Mouse (Mus musculus) CD8-positive naive resting alpha-beta T cell, adult 57 days (primary cell): ENCODE measurements around the gene Tmsb4x. TPM values are rescaled to one million over a fixed set of nuclear protein-coding genes. Genes with fewer than 3 reads are reported as not detected.

Experiments used
- total RNA-seq: library from RNA; stranded (reverse); gene quantifications from one replicate; pipeline ENCODE4 v1.2.4, GENCODE M21; 2023

Gene Tmsb4x
- 3,686 TPM for total RNA-seq

GRCm38 (mm10) chrX:167208978-167209754 lies at the start of gene Tmsb4x:
Tmsb4x (minus strand) TSS chrX:167209315.

Other genes starting within 250 kb of the Tmsb4x start
- 0.52 TPM for gene Tlr8, start 55.0 kb upstream of the Tmsb4x start, total RNA-seq
- gene Tlr7, start 121.2 kb upstream of the Tmsb4x start, total RNA-seq = 6.0 TPM
- 65.3 TPM for gene Prps2, start 173.4 kb upstream of the Tmsb4x start, total RNA-seq